Mouse (Mus musculus) thymus, adult 2 months (tissue): ENCODE results near the gene Sult6b2.

ENCODE experiments used
- CTCF ChIP-seq: fragments of 200-500 bp; IDR thresholded peaks from 2 replicates; pipeline ENCODE4 v1.5.1; 2012; ENCODE audit warnings: mild to moderate bottlenecking, control low read depth, low read length, moderate library complexity, borderline replicate concordance; ENCODE audit not compliant: control insufficient read depth, poor library complexity, insufficient read depth; ENCODE audit errors: extremely low read depth
- POLR2A ChIP-seq: fragments of 200-500 bp; IDR thresholded peaks from 2 replicates; pipeline ENCODE4 v1.6.1; 2012; ENCODE audit warnings: mild to moderate bottlenecking, low read length, control low read depth, moderate library complexity; ENCODE audit not compliant: control insufficient read depth, poor library complexity, insufficient read depth; ENCODE audit errors: extremely low read depth

- TF ChIP-seq POLR2A (no peak), CTCF (no peak)
These were observed 5.2 kb upstream of the Sult6b2 start for GRCm38 (mm10) chr6:142809373-142810098.
